Mouse (Mus musculus): Measurements from ENCODE around the gene Acvr1. TPM values are rescaled to one million over a fixed set of nuclear protein-coding genes. Genes with fewer than 3 reads are reported as not detected.
A peak's percentile ranks its signal among the peaks of the same experiment; 100 is the strongest.

Gene Acvr1
- polyA plus RNA-seq, 1 experiment from 2014 or later, result 7.0 TPM

DNA sequence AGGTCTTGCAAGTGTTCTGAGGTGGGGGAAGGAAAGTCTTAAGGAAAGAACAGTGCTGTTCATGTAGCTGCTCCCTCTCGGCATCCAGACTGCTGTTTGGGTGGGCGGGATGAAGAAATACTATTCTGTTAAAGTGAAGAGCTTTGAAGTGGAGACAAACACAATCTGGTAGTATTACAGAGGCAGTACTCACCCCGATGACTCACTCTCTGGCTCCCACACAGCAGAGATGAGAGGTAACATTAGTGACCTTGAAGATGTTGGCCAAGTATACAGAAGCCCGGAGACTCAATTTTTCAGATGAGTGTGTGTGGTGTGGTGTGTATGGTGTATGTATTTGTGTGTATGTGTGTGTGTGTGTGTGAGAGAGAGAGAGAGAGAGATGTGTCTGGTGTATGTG lies 22.7 kb upstream of the Acvr1 start:
- WGBS, result 57% methylated on average over 4 of the region's 4 CpGs
- no peak for ATAC-seq (ENCODE audit: insufficient read depth, low FRiP score, low read depth)
- H3K9ac ChIP-seq, result no peak overlapping the region

DNA sequence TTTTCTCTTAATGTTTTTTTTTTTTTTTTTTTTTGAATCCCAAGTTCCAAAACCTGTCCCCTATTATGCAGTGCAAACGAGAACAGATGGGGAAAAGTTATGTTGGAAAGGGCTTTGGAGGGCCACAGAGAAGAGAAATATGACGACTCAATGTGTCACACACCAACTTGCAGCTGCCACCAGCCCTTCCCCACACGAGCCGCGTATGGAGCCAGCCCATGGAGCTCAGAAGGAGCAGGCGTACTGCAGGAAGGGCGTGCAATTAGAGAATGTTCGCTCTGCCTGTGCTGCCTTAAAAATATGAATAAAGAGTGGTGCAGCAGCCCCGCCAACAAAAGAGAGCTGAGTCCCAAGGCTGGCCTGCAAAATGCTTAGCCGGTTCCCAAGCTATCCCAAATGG lies 19.4 kb upstream of the Acvr1 start:
- Histone ChIP-seq H3K36me3 (no peaks in the 10 kb centered on the region), H3K9me3 (no peaks in the 10 kb centered on the region), H3K9ac (no peak overlapping the region), H3K27ac (no peak overlapping the region), H3K4me2 (no peak overlapping the region), H3K27me3 (replicated peaks) (no peaks in the 10 kb centered on the region), H3K4me1 (no peaks in the 10 kb centered on the region), H3K4me3 (replicated peaks) (no peak overlapping the region)
- no peak for ATAC-seq (ENCODE audit: insufficient read depth, low FRiP score, low read depth)
- 70% methylated on average over 10 of the region's 10 CpGs for WGBS

More for the DNA sequence above, 22.7 kb upstream of the Acvr1 start:
- H3K9me3 ChIP-seq, result no peaks in the 10 kb centered on the region
- H3K27me3 ChIP-seq (replicated peaks), result no peaks in the 10 kb centered on the region
- H3K36me3 ChIP-seq, result no peaks in the 10 kb centered on the region
- no peaks in the 10 kb centered on the region for H3K4me1 ChIP-seq
- no peak overlapping the region for H3K4me2 ChIP-seq
- H3K27ac ChIP-seq, result no peak overlapping the region
- no peak overlapping the region for H3K4me3 ChIP-seq (replicated peaks)

DNA sequence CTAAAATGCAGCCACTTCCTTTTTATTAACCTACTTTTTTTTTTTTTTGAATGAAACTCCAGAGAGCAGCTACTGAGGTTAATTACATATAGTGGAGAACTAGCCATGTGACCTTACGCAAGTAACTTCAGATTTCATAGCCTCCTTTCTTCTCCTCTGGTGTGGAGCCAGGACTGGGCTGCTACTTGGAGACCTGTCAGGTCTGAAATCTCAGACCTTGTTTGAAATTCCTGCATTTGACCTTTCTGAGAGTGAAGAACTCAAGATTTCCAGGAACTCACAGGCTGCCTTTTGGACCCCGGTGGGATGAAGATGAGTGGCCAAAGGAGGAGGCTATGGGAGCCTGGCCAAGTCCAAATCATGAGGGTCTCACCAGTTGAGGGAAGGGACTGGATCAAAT lies 7.2 kb upstream of the Acvr1 start:
- H3K9me3 ChIP-seq, result no peaks in the 10 kb centered on the region
- no peak overlapping the region for H3K9ac ChIP-seq
- no peak overlapping the region for H3K4me3 ChIP-seq (replicated peaks)
- WGBS, result 80% methylated on average over 2 of the region's 2 CpGs
- H3K4me1 ChIP-seq, result peaks cover under 1% of the 10 kb centered on the region; the same call in 1 of the 2 replicates
- H3K36me3 ChIP-seq, result no peaks in the 10 kb centered on the region
- no peaks in the 10 kb centered on the region for H3K27me3 ChIP-seq (replicated peaks)
- no peak for ATAC-seq (ENCODE audit: insufficient read depth, low FRiP score, low read depth)
- H3K27ac ChIP-seq, result no peak overlapping the region
- no peak overlapping the region for H3K4me2 ChIP-seq

DNA sequence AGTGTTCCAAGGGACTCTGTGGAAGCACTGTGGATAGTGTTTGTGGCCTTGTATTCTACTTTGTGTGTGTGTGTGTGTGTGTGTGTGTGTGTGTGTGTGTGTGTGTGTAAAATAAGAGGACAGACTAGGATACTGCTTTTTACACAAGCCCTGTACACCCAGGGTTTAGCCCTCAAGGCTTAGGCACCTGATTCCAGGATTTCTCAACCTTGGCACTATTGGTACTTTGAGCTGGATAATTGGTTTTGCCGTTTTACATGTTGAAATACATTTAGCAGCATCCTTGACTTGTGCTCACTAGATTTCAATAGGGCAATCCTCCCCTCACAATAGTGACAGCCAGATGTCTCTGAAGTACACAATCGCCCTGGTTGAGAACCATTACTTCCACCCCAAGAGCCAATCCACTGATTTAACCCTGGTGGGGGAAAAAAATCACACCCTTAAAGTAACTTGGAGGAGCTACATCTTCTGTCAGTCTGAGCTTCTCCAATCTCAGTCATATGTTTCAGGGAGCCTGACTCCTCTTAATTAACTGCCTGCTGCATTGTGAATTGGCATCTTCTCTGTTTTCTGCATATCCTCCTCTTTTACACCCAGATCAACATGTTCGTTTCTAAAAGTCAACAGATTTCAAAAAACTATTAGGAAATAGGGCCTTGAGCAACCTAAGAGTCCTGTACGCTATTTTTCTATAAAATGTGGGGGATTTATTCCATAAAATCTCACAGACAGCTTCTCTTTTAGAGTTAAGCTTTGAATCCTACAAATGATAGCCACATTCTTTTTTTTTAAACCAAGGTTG lies 2.1 kb upstream of the Acvr1 start:
- WGBS, result 70% methylated on average over 4 of the region's 4 CpGs
- Histone ChIP-seq H3K27me3 (replicated peaks) (no peaks in the 10 kb centered on the region), H3K4me2 (peak overlapping the region; percentile 45), H3K4me1 (peaks cover 31% of the 10 kb centered on the region), H3K9me3 (no peaks in the 10 kb centered on the region), H3K4me3 (replicated peaks) (no peak overlapping the region), H3K27ac (no peak overlapping the region), H3K9ac (no peak overlapping the region), H3K36me3 (no peaks in the 10 kb centered on the region)
- no peak for ATAC-seq (ENCODE audit: insufficient read depth, low FRiP score, low read depth)

DNA sequence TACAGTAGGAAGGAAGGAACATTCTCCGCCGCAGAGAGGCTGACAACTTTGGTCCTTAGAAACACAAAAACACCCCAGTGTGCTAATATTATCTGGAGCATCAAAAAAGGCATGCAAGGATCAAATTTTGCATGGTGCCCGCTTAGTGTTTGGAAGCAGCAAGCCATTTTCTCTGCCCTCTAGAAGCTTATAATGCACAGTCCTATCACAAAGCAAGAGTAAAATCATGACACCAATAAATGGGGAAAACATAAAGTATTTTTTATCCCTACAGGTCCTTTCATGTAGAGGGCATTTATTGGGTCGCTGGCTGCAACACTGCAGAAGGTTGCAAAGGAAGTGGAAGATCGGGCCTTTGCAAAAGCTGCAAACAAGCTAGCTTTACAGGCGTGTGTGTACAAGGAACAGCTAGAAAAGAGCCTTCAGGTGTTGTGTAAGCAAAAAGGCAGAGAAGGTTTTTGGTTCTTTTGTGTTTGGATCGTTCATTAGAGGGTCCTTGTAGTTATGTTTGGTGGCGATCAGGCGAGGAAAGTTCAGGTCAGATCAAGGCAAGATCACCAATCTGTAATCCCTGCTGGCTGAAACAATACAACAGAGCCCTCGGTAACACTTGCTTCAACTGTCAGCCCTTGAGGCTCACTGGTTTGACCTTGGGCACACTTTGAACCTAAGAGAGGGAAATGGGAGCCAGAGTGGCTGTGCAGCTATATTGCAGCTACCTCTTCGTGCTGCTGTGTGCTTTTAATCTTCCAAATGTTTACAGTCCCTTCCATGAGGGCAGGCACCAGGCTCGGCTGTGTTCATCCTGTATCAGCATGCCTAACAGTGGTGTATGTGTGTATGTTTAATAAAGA lies 1.1 kb upstream of the Acvr1 start:
- H3K4me1 ChIP-seq, result peaks cover 34% of the 10 kb centered on the region
- peak overlapping the region; percentile 92 for H3K4me3 ChIP-seq (replicated peaks)
- H3K9me3 ChIP-seq, result no peaks in the 10 kb centered on the region
- peak overlapping the region; percentile 96 for H3K27ac ChIP-seq
- H3K4me2 ChIP-seq, result peak overlapping the region; percentile 45
- 10% methylated on average over 12 of the region's 12 CpGs for WGBS
- H3K27me3 ChIP-seq (replicated peaks), result no peaks in the 10 kb centered on the region
- H3K36me3 ChIP-seq, result no peaks in the 10 kb centered on the region
- ATAC-seq (ENCODE audit: insufficient read depth, low FRiP score, low read depth), result no peak
- H3K9ac ChIP-seq, result peak overlapping the region; percentile 9; the same call in 1 of the 2 replicates

GRCm38 (mm10) chr2:58566410-58567065 lies 419 bp downstream of the Acvr1 start:
- no peaks in the 10 kb centered on the region for H3K36me3 ChIP-seq
- no peaks in the 10 kb centered on the region for H3K9me3 ChIP-seq
- peak overlapping the region; percentile 92 for H3K4me3 ChIP-seq (replicated peaks)
- H3K27ac ChIP-seq, result peak overlapping the region; percentile 96
- no peaks in the 10 kb centered on the region for H3K27me3 ChIP-seq (replicated peaks)
- H3K9ac ChIP-seq, result peak overlapping the region; percentile 88
- H3K4me2 ChIP-seq, result peak overlapping the region; percentile 45
- ATAC-seq (ENCODE audit: insufficient read depth, low FRiP score, low read depth), result peak; percentile 28
- H3K4me1 ChIP-seq, result peaks cover 46% of the 10 kb centered on the region
- WGBS, result under 1% methylated on average over 57 of the region's 78 CpGs

DNA sequence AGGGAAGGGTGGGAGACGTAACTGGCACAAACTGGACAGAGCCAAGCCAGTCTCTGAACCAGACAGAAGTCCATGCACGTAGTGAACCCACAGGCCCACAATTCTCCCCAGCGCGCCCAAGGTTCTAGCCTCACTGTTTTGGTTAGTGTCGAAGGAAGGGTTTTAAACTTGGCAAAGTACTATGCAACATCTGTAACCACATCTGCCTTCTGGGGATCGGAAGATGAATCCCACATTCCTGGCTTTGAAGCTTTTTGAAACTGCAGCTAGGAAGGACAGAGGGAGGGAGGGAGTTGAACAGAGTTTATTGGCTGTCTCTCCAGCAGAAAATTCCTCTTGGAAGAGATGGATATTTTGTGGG lies 928 bp downstream of the Acvr1 start:
- WGBS, result 11% methylated on average over 6 of the region's 6 CpGs
- H3K9me3 ChIP-seq, result no peaks in the 10 kb centered on the region
- ATAC-seq (ENCODE audit: insufficient read depth, low FRiP score, low read depth), result no peak

DNA sequence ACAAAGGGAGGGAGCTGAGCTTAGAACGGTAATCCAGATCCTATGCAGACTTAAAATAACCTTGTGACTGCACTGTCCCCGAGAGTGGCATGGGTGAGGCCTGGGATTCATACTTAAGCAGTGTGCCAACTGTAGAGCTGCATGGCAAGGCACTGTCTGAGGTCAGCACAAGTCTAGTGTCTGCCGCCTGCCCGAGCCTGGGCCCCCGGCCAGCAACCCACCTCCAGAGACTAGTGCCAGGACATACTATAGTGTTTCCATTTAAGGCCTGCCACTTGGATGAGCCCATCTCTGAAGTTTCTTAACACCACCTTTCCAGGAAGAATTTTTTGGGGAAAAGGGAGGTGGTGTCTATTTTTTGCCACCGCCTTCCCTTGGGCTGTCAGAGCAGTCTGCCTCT lies 1.7 kb downstream of the Acvr1 start:
- no peak overlapping the region for H3K9ac ChIP-seq
- H3K4me2 ChIP-seq, result peak overlapping the region; percentile 45
- ATAC-seq (ENCODE audit: insufficient read depth, low FRiP score, low read depth), result no peak
- no peaks in the 10 kb centered on the region for H3K36me3 ChIP-seq
- H3K9me3 ChIP-seq, result no peaks in the 10 kb centered on the region
- H3K27me3 ChIP-seq (replicated peaks), result no peaks in the 10 kb centered on the region
- H3K4me3 ChIP-seq (replicated peaks), result peak overlapping the region; percentile 92
- H3K4me1 ChIP-seq, result peaks cover 46% of the 10 kb centered on the region
- H3K27ac ChIP-seq, result 0 out of 2 replicates have a peak overlapping the region, but pooled peaks have one; percentile 8
- WGBS, result 62% methylated on average over 6 of the region's 6 CpGs

More for the DNA sequence above, 928 bp downstream of the Acvr1 start:
- Histone ChIP-seq H3K27ac (peak overlapping the region; percentile 96), H3K4me2 (peak overlapping the region; percentile 45), H3K36me3 (no peaks in the 10 kb centered on the region), H3K4me1 (peaks cover 46% of the 10 kb centered on the region), H3K9ac (peak overlapping the region; percentile 88), H3K4me3 (replicated peaks) (peak overlapping the region; percentile 92), H3K27me3 (replicated peaks) (no peaks in the 10 kb centered on the region)

DNA sequence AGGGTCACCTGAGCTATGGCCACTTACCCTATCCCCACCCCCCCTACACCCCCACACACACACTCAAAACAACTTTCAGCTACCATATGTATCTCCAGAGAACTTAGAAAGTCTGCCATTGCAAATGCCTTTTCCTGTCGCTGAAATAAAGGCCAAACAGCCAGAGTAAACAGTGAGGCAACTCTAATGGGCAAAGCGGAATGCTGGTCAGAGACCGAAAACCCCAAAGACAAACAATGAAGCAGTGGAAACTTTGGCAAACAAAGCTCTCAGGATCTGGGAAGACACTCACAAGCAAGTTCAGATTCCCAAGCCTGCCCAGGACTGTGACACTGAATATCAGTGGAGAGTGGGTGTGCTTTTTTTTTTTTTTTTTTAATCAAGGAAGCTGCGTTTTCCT lies 4.8 kb downstream of the Acvr1 start:
- no peaks in the 10 kb centered on the region for H3K9me3 ChIP-seq
- H3K27me3 ChIP-seq (replicated peaks), result no peaks in the 10 kb centered on the region
- H3K9ac ChIP-seq, result no peak overlapping the region
- no peak for ATAC-seq (ENCODE audit: insufficient read depth, low FRiP score, low read depth)
- no peaks in the 10 kb centered on the region for H3K36me3 ChIP-seq
- H3K27ac ChIP-seq, result no peak overlapping the region
- peaks cover 33% of the 10 kb centered on the region for H3K4me1 ChIP-seq
- no peak overlapping the region for H3K4me3 ChIP-seq (replicated peaks)
- H3K4me2 ChIP-seq, result no peak overlapping the region
- WGBS, result 39% methylated on average over 4 of the region's 4 CpGs

DNA sequence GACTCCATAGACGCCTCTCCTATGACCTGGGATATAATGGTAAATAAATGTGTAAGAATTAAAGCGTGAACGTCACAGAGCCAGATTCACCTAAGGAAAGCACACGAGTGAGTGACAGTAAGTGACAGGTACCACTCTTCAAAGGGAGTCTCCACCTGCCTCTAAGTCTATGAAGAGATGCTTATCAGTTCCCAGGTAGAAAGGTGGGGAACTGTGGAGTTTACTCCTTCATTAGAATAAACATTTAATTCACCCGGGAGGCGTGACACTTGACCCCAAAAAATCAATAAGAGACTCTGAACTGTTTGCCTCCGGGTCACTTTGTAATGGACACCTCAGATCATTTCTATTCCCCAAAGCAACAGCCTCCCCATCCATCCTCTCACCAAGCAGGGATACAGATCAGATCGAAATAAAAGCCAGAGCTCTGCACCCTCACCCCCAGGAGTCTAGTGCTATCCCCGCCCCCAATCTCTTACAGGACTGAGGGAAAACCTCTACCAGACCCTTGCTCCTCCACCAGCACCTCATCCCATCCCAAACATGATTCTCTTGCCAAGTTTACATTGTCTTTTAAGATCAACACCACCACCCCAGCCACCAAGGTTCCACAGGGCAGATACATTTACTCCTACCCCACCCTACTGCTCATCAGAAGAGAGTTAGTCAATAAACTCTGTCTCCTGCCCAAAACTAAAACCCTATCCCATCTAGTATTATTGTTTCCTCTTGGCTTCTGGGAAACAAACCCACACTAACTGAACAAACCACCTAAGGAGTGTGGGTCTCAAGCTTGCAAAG lies 9.7 kb downstream of the Acvr1 start:
- peak; percentile 18; the same call in 1 of the 2 replicates for ATAC-seq (ENCODE audit: insufficient read depth, low FRiP score, low read depth)
- H3K4me2 ChIP-seq, result no peak overlapping the region

GRCm38 (mm10) chr2:58552296-58552695 lies 14.7 kb downstream of the Acvr1 start:
- WGBS, result 49% methylated on average over 3 of the region's 3 CpGs
- ATAC-seq (ENCODE audit: insufficient read depth, low FRiP score, low read depth), result no peak
- Histone ChIP-seq H3K4me2 (no peak overlapping the region), H3K4me3 (replicated peaks) (no peak overlapping the region), H3K36me3 (no peaks in the 10 kb centered on the region), H3K27me3 (replicated peaks) (no peaks in the 10 kb centered on the region), H3K9me3 (no peaks in the 10 kb centered on the region), H3K4me1 (peaks cover 12% of the 10 kb centered on the region; the same call in 1 of the 2 replicates), H3K27ac (no peak overlapping the region), H3K9ac (no peak overlapping the region)

More for the DNA sequence above, 9.7 kb downstream of the Acvr1 start:
- Histone ChIP-seq H3K27ac (no peak overlapping the region), H3K9me3 (no peaks in the 10 kb centered on the region), H3K4me1 (peaks cover 14% of the 10 kb centered on the region; the same call in 1 of the 2 replicates), H3K36me3 (no peaks in the 10 kb centered on the region), H3K27me3 (replicated peaks) (no peaks in the 10 kb centered on the region), H3K4me3 (replicated peaks) (no peak overlapping the region), H3K9ac (no peak overlapping the region)
- 50% methylated on average over 9 of the region's 9 CpGs for WGBS
